Mouse (Mus musculus) adrenal gland, postnatal 14 days (tissue): ENCODE measurements around the gene Prdm2. TPM values are rescaled to one million over a fixed set of nuclear protein-coding genes. Genes with fewer than 3 reads are reported as not detected.

Experiments used
- DNase-seq: peaks from one replicate; pipeline ENCODE4 v3.0.0; 2021; ENCODE audit warnings: mixed read lengths
- microRNA-seq, 2 experiments: library from miRNA; unstranded; fragments of <30 nt; microRNA quantifications; one replicate each; pipeline ENCODE4 v1.2.0; 2021
- total RNA-seq: library from RNA; stranded (reverse); gene quantifications from 2 replicates; pipeline ENCODE4 v1.2.3, GENCODE M21; 2021

Prdm2 gene
- total RNA-seq, 1 experiment from 2014 or later: 25.8 TPM

DNA sequence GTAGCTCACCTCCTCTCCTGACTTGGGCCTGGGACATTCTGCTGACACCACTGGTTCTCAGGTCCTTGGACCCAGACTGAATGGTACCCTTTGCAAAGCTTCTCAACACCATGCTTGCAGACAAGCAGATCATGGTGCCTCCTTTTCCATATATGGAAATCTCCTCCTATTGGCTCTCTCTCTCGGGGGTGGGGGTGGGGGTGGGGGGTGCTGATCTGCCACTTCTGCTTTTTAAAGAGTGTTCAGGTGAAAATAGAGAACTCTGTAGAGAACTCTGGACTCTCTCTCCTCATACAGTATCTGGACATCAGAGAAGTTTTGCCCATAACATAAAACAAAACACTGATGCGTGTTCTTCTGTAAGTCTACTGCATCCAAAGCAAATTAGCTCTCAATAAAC is 106.2 kb downstream of the Prdm2 start:
- DNase-seq: no peak

GRCm38 (mm10) chr4:143104739-143105138 is 108.1 kb downstream of the Prdm2 start:
- no peak for DNase-seq

- peak; percentile 61 for DNase-seq
Measured at GRCm38 (mm10) chr4:143103811-143104210, 109.0 kb downstream of the Prdm2 start.

DNA sequence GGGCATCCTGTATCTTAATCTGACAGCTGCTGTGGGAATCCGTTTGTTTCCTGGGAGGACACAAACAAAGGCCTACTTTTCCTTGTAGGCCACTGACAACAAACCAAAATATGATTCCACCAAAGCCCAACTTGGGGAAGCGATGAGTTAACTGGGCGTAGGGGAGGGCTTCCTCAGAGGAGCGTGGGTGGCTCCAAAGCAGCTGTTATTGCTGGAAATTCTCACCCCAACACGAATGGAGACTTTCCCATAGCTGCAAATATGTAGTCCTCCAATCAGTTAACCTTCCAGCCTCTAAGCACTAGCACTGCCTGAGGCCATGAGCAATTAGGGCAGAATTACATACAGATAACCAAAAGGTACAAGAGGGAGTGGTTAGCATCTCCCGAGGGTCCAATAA is 112.6 kb downstream of the Prdm2 start:
- DNase-seq: no peak

DNA sequence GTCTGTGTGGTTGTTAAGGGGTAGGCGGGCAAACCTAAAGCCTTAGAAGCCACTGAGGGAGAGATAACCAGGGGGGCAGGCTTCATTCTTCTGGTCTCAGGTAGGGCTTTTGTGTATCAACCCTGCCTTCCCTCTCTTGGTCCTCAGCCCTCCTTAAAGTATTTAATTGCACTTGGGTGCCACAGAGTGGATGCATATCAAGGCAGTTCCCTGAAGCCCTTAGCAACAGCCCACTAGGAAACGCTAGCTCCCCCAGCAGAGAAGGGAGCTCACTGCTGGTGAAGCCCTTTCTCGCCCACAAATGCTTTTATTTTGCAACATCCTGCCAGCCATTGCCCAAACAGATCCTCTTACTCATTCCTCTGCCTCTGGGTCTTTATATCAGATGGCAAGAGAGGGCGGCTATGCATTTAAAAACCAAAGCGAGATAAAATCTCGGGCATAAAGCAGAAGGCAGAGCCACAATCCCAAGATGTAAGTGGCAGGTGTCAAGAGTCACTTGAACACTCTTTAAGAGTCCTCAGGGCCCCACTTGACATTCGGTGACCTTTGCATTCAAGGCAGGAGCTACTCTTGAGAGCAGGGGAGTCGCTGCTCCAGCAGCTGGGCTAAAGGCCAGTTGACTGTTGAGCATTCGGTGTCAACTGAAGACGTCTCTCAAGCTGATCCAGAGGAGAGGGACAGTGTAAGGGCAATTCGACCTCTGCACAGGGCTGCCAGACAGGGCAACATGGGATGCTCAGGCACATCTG is 113.3 kb downstream of the Prdm2 start:
- no peak for DNase-seq

- DNase-seq: peak; percentile 63
Measured at GRCm38 (mm10) chr4:143092082-143092701, 120.6 kb downstream of the Prdm2 start.

DNA sequence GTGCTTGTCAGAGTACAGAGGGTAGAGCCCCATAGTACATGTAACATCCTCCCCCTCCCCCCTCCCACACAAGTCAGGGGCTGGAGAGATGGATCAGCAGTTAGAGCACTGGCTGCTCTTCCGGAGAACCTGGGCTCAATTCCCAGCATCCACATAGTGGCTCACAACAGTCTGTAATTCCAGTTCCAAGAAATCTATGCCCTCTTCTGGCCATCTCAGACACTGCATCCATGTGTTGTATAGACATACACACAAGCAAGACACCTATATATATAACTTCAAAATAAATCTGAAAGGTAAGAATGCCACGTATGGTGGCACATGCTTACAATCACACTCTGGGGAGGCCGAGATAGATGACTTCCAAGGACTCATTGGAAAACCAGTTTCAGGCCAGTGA is 122.2 kb downstream of the Prdm2 start:
- DNase-seq: no peak

GRCm38 (mm10) chr4:143074071-143074765 is 138.6 kb downstream of the Prdm2 start:
- peak; percentile 72 for DNase-seq

DNA sequence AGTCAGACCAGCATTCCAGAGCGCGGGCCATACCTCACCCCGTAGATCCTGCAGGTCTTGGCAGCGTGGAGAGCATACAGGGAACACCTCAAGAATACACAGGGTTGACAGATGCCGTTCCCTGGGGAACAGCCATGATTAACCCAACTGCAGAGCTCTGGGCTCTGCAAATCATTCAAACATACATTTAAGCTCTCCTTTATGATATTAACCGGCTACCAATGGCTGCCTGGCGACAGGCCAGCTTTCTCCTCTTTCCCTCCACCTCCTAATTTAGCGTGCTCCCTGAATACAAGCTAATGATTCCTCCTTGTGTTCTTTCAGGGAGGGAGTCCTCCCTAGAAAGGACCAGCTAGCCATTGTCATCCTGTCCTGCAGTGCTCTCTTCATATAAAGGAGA is 141.0 kb downstream of the Prdm2 start:
- DNase-seq: no peak

DNA sequence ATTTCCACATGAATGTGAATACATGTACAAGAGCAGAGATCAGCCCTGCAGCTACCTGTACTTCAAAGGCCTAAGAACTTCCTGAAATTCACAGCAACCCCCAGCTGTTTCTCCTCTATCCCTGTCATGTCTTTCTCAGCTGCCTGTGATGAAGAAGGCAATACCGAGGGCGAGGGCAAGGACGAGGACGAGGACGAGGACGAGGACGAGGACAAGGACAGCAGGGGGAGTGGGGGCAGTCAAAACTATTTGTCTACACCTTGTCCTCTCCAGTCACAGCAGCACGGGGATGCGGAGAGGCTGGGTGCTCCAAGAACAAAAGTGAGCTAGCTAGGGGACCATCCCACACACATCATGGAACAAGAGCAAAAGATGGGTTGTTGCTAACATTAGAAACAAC is 145.8 kb downstream of the Prdm2 start:
- DNase-seq: peak; percentile 32

- no peak for DNase-seq
Measured at GRCm38 (mm10) chr4:143058765-143059344, 153.9 kb downstream of the Prdm2 start.

Small RNA genes lying within 50 kb of the gene (microRNA-seq; reads per million reads assigned to microRNA genes)
- gene Mir7021: 3.0 to 3.4 reads per million in 2 experiments

Other genes with a start within 250 kb of the Prdm2 start
- 5.9 and 8.4 TPM in 2 replicates for gene Pdpn, start 86.6 kb upstream of the Prdm2 start, total RNA-seq
- gene Lrrc38, start 136.8 kb upstream of the Prdm2 start, total RNA-seq: not detected in 2 replicates
- gene Pramel1, start 181.4 kb upstream of the Prdm2 start, total RNA-seq: not detected in 2 replicates
- 8.8 and 10.9 TPM in 2 replicates for gene Pramef8, start 199.4 kb upstream of the Prdm2 start, total RNA-seq
- gene Oog4, start 237.3 kb upstream of the Prdm2 start, total RNA-seq: not detected in 2 replicates